Mouse (Mus musculus) induced T-regulatory cell, adult 2 months (primary cell): ENCODE measurements at regions not wholly inside any gene's neighbourhood (a gene's known extent, or its start where the extent isn't known, plus 50 kb on each side); places are given as distances from the start of the nearest gene placed in this dataset.

Source experiments
- DNase-seq: peaks from one replicate; pipeline ENCODE4 v3.0.0-alpha.2; 2012; ENCODE audit warnings: low read depth

DNA sequence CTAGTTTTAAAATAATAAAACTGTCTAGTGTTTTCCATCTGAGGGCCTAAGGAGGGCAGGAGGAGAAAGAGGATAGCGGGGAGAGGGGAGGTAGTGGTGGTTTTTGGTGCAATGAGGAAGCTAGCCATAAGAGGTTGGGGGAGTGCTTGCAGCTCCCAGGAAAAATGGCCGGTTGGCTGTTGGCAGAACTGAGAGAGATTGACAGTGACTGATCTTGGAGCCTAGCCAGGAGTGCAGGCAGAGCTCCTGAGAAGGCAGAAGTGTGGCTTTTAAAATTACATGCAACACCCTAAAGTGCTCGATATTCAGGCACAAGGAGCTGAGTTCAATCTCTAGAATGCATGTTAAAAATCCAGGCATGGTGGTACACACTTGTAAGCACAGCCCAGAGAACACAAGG, 938.3 kb upstream of the 2610301B20Rik start:
- no peak for DNase-seq

DNA sequence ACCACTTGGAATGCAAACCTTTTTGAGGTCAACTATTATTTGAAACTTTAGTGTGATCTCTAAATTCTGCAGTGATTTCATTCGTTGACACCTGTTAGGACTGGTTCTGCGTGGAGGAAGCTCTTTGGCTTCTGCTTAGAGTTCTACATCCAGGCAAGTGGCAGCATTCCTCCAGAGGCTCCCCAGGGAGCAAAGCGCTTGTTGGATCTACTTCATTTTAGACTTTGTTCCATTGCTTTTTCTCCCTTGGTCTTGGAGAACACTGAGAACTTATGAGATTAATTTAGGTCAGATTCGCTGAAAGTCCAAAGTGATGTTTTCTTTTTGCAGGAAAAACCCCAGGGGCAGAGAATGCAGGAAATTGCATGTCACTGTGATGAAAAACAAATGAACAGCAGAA, 922.9 kb upstream of the 2610301B20Rik start:
- DNase-seq: no peak

DNA sequence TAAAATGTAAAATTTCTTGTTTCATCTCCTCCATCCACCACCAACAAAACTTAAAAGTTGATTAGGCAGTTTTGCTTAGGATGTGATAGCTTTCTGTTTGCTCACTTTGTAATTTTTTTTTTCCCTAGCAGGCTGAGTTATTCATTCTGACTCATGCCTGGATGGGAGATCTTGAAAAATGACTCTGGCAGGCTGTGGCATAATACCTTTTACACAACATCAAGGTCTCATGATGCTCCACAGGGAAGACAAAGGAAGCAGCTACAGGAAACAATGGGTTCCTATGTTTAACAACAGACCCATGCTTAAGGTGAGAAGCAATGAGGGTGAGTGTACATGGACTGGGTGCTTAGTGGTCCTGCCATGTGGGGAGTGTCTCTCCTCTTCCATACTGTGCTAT, 899.7 kb upstream of the 2610301B20Rik start:
- DNase-seq: no peak

DNA sequence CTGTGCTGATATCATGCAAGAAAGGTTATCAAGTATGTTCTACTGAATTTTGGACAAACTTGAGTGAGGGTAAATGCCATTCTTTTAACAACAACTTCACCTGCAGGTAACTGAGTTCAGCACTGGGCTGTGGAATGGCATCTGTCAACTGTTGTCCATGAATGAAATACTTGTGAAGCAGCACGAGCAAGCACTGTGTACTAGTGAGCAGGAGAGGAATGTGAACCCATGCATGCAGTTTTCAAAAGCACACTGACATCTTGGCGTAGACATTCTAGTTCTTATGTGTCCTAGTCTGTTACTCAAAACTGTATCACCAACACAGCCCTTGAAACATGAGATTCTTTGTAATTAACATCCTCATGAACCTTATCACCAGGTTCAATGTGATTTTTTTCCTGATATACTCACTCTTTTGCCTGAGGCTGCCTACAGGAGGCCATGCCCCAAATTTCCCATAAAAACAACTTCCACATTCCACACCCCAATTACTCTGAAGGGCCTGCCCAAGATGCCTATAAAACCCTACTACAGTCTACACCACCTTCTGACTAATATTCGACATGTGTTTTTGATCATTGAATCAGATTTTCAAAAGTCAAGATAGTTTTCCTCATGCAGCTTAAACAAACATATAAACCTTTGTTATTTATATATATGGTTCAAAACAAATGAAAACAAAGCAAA, 892.8 kb upstream of the 2610301B20Rik start:
- DNase-seq: no peak

DNA sequence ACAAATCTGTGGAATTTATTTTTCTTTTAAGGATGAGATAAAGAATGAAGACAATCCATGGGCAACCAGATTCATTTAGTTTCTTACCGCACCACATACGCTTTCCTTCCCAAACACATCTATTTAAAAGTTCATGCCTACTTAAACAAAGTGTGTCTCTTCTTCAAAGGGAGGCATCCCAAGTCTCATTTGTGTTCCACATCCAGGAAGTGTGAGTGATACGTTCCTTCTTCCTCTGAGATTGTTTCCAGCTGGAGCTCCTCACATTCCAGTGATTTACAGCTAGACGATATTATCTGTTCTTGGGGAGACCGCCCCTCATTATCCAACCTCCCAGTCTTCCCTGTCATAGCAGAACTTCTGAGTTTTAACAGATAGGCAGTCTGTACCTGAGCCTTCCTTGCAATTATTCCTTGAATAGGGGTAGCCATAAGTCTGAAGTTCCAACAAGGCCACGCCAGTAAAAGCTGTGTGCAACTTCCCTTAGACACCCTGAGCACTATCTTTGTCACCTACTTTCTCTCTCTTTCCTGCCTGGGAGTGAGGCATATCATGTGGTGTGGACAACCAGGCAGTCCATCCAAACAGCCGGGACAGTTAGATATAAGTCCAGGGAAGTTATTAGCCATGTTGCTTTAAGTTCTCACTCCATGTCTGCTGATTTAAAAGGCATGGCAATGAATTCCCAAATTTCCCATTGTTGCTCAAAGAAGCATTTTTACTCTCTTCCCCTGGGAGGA, 891.3 kb upstream of the 2610301B20Rik start:
- DNase-seq: no peak

DNA sequence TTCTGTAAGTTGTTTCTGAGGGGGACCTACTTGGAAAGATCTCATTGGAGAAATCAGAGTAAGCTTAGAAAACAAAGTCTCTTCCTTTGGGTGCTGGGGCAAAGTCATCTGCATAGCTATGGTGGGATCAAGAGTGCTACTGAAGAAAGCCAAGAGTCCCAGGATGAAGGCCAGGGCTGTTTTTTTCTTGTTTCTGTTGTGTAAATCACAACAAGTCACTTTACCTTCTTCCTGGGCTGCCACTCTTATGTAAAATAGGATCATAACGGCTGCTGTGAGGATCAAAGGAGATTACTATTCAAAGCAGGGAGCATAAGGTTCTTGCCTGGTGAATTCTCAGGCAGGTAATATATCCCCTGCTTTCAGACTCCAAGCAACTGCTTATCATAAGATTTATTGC, 880.4 kb upstream of the 2610301B20Rik start:
- no peak for DNase-seq

DNA sequence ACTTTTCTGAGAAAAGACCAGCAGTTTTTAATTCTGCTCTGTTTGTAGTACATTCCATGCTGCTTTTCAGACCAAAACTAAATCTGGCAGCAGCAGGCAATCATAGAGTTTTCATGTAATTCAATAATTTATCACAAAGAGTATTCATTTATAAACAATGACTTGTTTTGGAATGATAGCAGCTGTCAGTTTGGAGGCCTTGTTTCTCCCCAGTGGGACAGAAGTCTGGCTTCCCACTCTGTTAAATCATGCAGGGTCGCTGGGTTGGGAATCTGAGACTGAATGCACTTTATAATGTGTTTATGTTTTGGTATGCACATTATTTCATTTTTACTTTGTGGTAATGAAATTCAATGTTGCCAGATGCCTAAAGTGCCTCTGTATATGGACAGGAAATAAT, 879.8 kb upstream of the 2610301B20Rik start:
- no peak for DNase-seq

DNA sequence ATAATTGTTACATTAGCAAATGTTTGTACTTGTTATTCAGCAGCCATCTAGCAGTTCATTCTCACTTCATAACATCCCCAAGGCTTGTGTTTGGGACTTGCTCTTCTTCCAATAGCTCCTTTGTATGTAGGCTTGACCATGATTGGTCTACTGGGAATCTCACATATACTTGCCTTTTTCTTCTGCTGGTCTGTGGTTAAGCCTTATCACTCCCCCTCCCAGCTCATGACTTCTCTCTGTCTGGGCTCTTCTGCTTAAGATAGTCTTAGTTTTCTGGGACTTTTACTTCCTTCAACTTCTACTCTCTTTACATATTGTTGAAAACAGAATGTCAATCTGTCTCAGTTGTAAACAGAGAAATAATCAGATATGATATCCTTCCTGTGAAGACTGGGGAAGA, 844.0 kb upstream of the 2610301B20Rik start:
- no peak for DNase-seq

DNA sequence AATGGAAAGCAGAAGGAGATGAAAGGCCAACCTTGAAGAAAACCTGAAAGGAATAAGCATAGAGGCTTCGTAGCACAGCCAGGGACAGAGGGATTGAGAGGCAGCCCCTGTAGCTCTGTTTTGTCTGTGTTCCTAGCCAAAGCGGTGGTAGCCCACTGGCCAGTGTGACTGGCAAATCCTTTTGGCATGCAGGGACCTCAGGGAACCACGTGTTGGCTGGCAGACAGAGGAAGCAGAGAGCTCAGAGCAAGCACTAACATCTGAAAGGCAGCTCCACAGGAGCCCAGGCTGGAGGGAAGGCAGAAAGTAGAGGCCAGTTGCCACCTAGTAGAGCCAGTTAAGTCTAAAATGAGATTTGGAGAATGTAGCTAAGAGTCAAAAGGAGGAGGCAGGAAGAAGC, 842.5 kb upstream of the 2610301B20Rik start:
- no peak for DNase-seq

DNA sequence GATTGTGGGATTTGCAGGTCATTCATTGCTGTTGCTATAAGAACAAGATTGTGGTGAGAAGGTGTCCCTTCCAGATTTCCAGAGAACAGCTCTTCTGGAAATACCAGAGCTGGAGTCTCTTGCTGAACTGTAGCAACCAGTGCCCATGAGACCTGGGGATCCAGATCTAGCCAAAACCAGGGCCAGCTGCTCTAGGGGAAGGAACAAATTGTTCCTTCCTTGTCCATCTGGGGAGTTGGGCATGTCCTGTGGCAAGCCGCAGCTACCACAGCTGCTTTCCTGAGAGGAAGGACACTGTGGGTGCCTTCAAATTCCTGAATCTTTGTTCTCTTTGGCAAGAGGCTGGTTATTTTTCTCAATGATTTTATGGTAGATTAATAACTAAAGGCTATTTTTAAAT, 839.0 kb upstream of the 2610301B20Rik start:
- no peak for DNase-seq

DNA sequence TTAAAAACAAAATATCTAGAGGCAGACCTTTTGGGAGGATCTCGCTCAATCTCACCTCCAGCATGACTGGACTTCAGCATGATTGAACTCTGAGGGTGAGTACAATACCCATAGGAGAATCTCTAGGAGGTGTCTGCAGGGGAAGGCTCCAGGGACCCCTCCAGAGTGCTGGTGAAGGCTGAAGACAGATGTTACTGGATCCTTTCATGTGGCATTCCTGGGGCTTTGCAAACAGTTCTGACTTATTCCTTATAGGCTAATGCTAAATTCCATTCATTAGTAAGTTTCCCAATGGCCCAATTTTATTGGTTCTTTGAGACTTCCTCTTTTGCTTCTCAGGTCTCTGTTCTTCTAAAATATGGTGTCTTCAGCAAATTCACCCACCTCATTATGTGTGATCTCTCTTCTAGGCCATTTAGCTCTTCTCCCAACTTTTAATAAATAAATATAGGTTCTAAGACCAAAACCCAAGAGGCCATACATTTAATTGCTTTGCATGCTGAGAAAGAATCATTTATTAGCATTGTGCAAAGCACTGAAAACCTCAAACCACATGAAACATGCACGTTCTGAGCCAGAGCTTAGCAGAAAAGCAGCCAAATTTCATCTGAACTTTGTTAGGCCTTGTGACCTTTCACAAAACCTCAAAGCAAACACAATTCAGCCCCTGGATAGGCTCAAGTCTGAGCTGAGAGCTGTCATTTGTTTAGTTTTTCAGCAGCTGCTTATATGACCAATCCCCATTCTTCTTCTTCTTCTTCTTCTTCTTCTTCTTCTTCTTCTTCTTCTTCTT, 832.8 kb upstream of the 2610301B20Rik start:
- DNase-seq: no peak

DNA sequence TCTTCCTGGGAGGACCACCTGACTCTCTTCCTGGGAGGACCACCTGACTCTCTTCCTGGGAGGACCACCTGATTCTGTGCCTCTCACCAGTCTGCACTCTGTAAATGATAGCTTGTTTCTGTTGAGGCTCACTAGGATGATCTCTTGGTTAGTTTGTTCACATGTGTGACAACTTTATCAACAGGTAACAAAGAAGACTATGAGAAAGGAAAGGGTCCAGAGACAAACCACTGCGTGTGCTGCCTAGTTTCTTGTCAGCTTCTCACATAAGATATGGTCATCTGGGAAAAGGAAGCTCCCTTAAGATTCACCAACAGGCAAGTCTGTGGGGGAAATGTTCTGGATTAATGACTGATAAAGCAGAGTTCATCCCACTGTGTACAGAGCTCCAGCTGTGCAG, 825.5 kb upstream of the 2610301B20Rik start:
- DNase-seq: no peak

DNA sequence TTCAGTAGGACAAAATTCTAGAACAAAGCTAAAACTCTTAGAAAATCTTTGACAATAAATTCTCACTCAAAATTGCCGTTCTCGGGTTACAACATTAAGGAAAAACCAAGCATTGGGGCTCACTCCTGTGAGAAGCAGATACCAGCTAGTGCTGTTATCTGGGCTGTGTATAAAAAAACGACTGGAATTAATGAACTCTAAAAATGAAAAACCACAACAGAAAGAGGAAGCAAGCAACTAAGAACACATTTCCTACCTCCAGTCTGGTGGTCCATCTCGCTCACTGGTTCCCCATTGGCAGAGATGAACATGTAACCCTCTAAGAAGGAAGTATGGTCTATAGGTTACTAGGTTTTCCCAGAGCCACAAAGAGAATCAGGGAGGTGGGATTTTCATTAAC, 824.9 kb upstream of the 2610301B20Rik start:
- no peak for DNase-seq

DNA sequence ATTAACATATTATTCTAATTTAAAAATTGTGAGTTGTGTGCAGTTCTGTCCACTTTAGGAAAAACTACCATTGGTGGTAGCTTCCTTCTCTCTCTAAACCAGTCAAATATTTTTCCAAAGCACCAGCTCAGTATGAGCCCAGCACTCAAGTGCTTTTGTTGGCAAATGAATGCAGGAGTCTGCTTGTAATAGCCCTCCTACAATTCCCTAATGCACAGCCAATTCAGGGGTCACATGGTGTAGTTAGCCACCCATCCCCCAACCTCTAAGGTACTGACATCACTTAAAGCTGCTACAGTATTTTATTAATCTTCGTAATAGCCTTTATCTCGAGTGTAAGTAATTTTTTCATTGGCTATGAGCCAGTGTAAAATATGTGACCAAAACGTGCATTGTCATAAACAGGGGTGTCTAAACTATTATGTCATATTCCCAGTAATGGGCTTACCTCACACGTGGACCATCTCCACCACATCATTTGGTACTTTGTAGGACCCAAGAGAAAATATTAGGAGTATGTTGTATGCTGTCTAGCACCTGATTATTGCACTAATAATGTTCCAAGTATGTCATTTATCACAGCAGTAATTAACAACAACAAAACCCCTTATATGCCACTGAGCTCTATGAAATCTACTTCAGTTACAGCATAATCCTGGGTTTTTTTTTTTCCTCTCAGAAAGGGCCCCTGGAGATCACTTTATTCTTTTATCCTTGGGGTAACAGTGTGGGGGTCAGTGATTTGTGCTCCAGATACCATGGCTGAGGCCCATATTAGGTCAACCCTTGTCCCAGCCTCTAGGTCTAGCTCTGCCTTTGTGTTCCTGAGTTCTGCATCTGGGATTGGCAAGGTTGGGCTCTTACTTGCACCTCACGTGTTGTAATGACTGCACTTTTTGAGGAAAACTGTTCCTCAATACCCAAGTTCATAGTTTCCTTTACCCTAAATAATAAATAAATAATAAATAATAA, 822.7 kb upstream of the 2610301B20Rik start:
- no peak for DNase-seq

DNA sequence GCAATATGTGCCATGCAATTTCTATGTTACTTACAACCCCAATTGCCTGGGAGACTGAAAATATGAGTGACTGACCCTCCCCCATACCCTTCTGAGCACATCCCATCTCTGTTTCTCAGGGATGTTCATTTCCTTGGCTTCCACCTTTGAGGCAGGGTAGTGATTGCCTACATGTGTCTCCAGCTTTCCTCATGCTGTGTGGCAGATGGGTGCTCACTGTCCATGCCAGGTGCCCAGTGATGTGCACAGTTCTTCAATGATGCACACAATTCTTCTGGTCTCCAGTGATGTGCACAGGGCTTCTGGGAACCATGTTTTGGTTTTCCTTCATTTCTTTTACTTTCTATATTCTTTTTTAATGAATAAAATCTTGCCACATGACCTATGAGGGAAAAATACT, 821.4 kb upstream of the 2610301B20Rik start:
- DNase-seq: no peak

DNA sequence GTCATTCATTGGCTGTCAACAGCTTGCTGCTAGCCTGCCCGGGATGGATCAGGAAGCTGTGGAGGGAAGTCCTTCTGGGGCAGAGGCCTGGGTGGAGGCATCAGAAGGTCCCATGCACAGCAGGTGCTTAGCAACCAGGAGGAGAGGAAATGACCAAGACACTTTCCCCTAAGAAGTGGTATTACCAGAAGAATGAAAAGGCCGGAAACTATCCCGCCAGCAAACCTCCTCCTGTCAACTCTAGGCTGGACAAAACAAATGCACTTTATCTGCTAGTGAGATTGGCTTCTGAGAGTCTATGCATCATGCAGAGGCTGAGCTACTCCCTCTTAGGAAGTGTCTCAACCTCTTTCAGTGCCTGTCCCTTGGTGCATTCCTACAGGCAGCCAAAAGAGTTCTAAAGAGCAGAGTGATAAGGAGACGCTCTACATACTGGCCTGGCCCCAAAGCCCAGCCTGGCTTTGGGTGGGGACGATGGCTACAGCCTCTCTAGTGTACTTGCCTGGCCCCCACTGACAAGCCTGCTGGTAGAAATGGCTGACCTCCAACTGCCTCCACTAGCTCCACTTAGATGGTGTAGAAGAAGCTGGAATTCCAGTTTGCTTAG, 801.7 kb upstream of the 2610301B20Rik start:
- no peak for DNase-seq

DNA sequence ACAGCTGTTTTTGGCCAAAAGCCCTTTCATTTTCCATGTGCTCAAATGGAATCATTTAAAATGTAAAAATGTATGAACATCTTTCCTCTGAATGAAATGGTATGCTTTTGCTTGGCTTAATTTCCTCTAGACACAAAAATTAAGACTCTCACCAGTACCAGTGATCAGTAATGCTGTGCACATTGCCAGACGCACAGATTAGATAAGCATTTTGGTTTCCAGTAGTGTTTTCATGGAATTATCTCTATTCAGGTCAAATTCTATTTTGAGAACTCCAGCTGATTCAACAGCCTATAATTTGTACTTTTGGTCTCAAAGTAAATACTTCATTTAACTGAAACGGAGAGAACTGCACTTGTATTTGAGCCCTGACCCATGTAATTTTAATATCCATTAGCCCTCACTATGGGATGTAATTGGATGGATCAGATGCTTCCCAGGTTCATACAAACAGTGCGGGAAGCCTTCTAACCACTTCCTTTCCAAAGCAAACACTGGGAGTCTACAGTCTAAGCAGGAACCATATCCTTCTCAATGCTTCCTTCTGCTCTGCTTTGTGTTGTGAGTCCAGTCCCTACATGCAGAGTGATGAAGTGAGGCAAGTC, 794.6 kb upstream of the 2610301B20Rik start:
- DNase-seq: no peak

DNA sequence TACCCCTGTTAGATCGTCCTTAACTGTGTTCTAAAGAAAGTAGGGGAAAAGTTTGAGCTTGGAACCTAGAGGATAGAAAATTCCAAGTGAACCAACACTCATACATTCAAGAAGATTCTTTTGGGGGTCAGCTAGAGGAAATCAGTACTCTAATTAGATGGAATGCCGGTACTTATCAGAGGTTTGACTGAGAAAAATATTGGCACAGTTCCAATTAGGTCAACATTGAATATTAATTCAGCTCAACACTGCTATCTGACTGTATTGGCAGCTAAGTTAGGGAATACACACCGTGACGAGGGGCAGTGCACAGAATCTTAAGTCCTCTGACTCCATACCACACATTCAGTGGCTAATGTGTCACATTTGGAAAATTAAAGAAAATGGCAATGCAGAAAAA, 759.5 kb upstream of the 2610301B20Rik start:
- DNase-seq: no peak

DNA sequence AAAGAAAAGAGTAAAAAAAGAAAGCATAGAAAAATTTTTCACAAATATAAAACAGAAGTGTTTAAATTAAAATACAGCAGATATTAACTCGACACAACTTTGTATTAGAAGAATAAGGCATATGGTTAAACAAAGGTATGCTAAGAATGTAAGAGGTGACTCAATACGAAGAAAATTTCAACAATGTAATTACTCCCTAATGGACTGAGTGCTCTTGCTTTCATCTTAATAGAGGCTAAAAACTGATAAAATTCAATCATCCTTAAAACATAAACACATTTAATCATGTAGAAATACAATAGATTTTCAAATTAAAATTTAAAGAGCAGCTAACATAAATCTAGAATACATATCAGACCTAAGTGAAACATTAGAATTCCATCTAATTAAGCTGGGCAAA, 756.3 kb upstream of the 2610301B20Rik start:
- DNase-seq: no peak

DNA sequence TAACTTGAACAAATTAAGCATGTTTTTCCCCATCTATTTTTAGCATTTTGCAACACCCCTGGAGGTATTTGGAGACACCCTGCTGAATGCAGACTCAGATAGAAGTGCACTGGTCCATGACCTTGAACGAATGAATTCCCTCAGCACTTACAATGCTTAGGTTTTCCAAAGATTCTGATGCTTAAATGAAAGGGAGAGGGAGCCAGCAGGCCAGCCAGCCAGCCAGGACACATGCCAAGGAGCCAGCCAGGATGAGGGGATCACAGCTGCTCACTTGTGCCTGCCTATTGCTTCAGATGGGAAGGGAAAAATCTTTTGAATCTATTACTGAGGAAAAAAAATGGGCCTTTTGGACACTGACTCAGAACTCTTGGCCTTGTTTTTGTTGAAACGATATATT, 750.0 kb upstream of the 2610301B20Rik start:
- no peak for DNase-seq
